ENCODE assay signal across 24 mouse cellular contexts in the genomic region with DNA sequence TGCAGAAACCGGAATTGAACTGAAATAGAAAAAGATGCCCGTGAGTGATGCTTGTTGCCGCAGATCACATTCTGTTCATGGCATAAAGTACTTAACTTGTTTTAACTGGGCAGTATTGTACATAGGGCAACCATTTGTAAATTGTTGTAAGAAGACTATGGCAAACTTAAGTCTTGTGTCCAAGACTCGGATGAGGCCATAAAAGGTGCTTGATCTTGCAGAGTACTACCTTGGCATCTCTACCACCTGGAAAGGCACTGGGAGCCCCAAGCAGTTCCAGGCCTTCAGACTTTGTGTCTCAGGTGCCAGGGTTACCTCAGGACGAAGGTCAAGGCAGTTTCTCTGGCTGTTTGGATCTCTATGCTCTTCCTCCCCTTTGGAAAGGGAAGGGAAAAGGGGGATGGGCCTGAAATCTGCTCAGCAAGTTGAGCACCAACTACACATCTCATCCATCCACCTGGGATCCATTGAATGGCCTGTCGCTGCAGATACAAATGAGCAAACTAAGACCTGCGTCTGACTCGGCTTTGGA.
DNase-seq lines count a peak whose midpoint lies in the region; ATAC-seq and TF ChIP-seq lines count a peak whose summit lies in the region.
"Had no signal": no experiment of that assay in that cellular context is flagged by ENCODE, and none has a peak within 500 bp of the region (broad histone marks: within the 10 kb centered on the region; RNA-seq: fewer than 3 reads in every experiment).

No protein-coding gene starts in this region.

- intact Hi-C loops in gastrocnemius, adult 2 months (cut with DNase I) = loop anchor here (5.0 kb wide), 1 partner anchor 199 kb away; no protein-coding TSS in a partner anchor
- intact Hi-C loops in heart, adult 2 months (cut with DNase I) = loop anchor here (5.0 kb wide), 2 partner anchors 359 to 379 kb away; no protein-coding TSS in a partner anchor
- intact Hi-C loops in heart, postnatal 25 days (cut with DNase I) = no loop called here

- H3K36me3 ChIP-seq in heart, adult 2 months (ENCODE audit: control insufficient read depth, insufficient read depth, low read length) = no peaks in the 10 kb centered on the region; the same call in 1 of the 2 replicates
- no peaks in the 10 kb centered on the region for H3K36me3 ChIP-seq in kidney, embryonic 14.5 days (ENCODE audit: control insufficient read depth, insufficient read depth, low read length)
- H3K36me3 ChIP-seq: forebrain, embryonic 10.5 days; heart, embryonic 15.5 days; hindbrain, embryonic 12.5 days; hindbrain, embryonic 15.5 days had no signal

- TF ChIP-seq CTCF in gastrocnemius, adult 2 months (IDR thresholded peaks at IDR 0.05) = no peak
- no peak for TF ChIP-seq CTCF in heart, adult 2 months (IDR thresholded peaks at IDR 0.05)

- ATAC-seq in kidney, embryonic 14.5 days (ENCODE audit: low FRiP score, low TSS enrichment) = no peak
- ATAC-seq: activated CD4-positive, CD25-positive, alpha-beta regulatory T cell, adult 4 months; forebrain, embryonic 13.5 days; forebrain, embryonic 16.5 days had no signal

- peak overlapping the region; percentile 99 for H3K27ac ChIP-seq in gastrocnemius, adult 2 months
- H3K27ac ChIP-seq in heart, adult 2 months = peak overlapping the region; percentile 12
- no peak overlapping the region for H3K27ac ChIP-seq in kidney, embryonic 14.5 days (ENCODE audit: low read depth, low read length)
- H3K27ac ChIP-seq: forebrain, embryonic 13.5 days; heart, embryonic 15.5 days; hindbrain, embryonic 12.5 days; hindbrain, embryonic 15.5 days had no signal

- H3K79me2 ChIP-seq in heart, adult 2 months (replicated peaks; ENCODE audit: control insufficient read depth, insufficient read depth, low read length) = no peaks in the 10 kb centered on the region

- H3K9me3 ChIP-seq in kidney, embryonic 14.5 days (ENCODE audit: control insufficient read depth, low read length) = no peaks in the 10 kb centered on the region
- H3K9me3 ChIP-seq: forebrain, embryonic 10.5 days; forebrain, embryonic 13.5 days; heart, embryonic 15.5 days; hindbrain, embryonic 12.5 days; hindbrain, embryonic 15.5 days had no signal

- TF ChIP-seq EP300 in heart, adult 2 months (IDR thresholded peaks at IDR 0.05; ENCODE audit: insufficient read depth, low read depth, low read length) = no peak

- WGBS in heart, adult 2 months = 91% methylated on average over 8 of the region's 8 CpGs
- WGBS in kidney, embryonic 14.5 days = 92% methylated on average over 8 of the region's 8 CpGs

- no peak overlapping the region for H3K9ac ChIP-seq in heart, adult 2 months (ENCODE audit: low read depth, low read length)
- H3K9ac ChIP-seq in kidney, embryonic 14.5 days (ENCODE audit: low read depth, low read length) = no peak overlapping the region
- H3K9ac ChIP-seq: forebrain, embryonic 13.5 days; heart, embryonic 15.5 days; hindbrain, embryonic 12.5 days; hindbrain, embryonic 15.5 days had no signal

- no peak for TF ChIP-seq POLR2A in heart, adult 2 months (IDR thresholded peaks at IDR 0.05; ENCODE audit: insufficient read depth, low read depth, low read length)

- DNase-seq in gastrocnemius, adult 2 months = peak; percentile 52
- no peak for DNase-seq in gastrocnemius, postnatal 10 days
- DNase-seq in heart, adult 2 months = no peak
- no peak for DNase-seq in heart, postnatal 25 days (ENCODE audit: low spot score)
- peak; percentile 3 for DNase-seq in kidney, postnatal 10 days
- DNase-seq in testis, postnatal 10 days (ENCODE audit: low spot score) = peak; percentile 31
- no peak for DNase-seq in testis, postnatal 14 days (ENCODE audit: low spot score)
- DNase-seq: adrenal gland, adult 8-10 months; adrenal gland, postnatal 25 days; cerebellum, adult 11-12 months; cerebellum, adult 8-10 months; cerebellum, postnatal 10 days; cerebellum, postnatal 36 days; heart, adult 18-20 months; heart, postnatal 10 days had no signal

- peak overlapping the region; percentile 11; the same call in 1 of the 2 replicates for H3K4me3 ChIP-seq in gastrocnemius, adult 2 months
- no peak overlapping the region for H3K4me3 ChIP-seq in heart, adult 2 months
- H3K4me3 ChIP-seq in kidney, embryonic 14.5 days (ENCODE audit: low read length) = no peak overlapping the region
- H3K4me3 ChIP-seq: forebrain, embryonic 10.5 days; forebrain, embryonic 13.5 days; heart, embryonic 15.5 days; hindbrain, embryonic 12.5 days; hindbrain, embryonic 15.5 days had no signal

- no peak overlapping the region for H3K4me2 ChIP-seq in kidney, embryonic 14.5 days (replicated peaks; ENCODE audit: low read depth, low read length)
- H3K4me2 ChIP-seq: forebrain, embryonic 13.5 days; heart, embryonic 11.5 days; heart, embryonic 15.5 days; hindbrain, embryonic 12.5 days; hindbrain, embryonic 15.5 days had no signal

- no peaks in the 10 kb centered on the region for H3K27me3 ChIP-seq in heart, adult 2 months (ENCODE audit: control insufficient read depth, insufficient read depth, low read length)
- no peaks in the 10 kb centered on the region for H3K27me3 ChIP-seq in kidney, embryonic 14.5 days (ENCODE audit: control insufficient read depth, insufficient read depth, low read length)
- H3K27me3 ChIP-seq: forebrain, embryonic 13.5 days; heart, embryonic 15.5 days; hindbrain, embryonic 12.5 days; hindbrain, embryonic 15.5 days had no signal

- H3K4me1 ChIP-seq in heart, adult 2 months (ENCODE audit: control insufficient read depth, insufficient read depth, low read length) = peaks cover 11% of the 10 kb centered on the region; the same call in 1 of the 2 replicates
- 0 out of 2 replicates have a peak, but pooled peaks cover 14% of the 10 kb centered on the region for H3K4me1 ChIP-seq in kidney, embryonic 14.5 days (ENCODE audit: control insufficient read depth, insufficient read depth, low read length)

Comparison
In these comparisons a context has a peak if more than half of its experiments do, and no peak if none do; other contexts are left out.
1. DNase-seq: peak in gastrocnemius, adult 2 months (single experiment), kidney, postnatal 10 days (single experiment) and testis, postnatal 10 days (single experiment); none in gastrocnemius, postnatal 10 days (single experiment), heart, adult 2 months (0 of 2), heart, postnatal 25 days (single experiment) and testis, postnatal 14 days (single experiment).